Mouse (Mus musculus) liver, adult 2 months (tissue): ENCODE results near the gene Gm28372.

Experiments used
- CTCF ChIP-seq: fragments of 200-500 bp; IDR thresholded peaks from 2 replicates; pipeline ENCODE4 v1.5.1; 2011; ENCODE audit warnings: low read depth, low read length, control low read depth
- POLR2A ChIP-seq: fragments of 200-500 bp; IDR thresholded peaks from 2 replicates; pipeline ENCODE4 v1.6.1; 2011; ENCODE audit warnings: low read length, control low read depth; ENCODE audit not compliant: insufficient read depth; ENCODE audit errors: extremely low read depth

- TF ChIP-seq CTCF (no peak), POLR2A (no peak)
Measured at GRCm38 (mm10) chr2:130439840-130440480, 34.9 kb downstream of the Gm28372 start.
